Mouse (Mus musculus): ENCODE data around the gene Ano8. TPM values are rescaled to one million over a fixed set of nuclear protein-coding genes. Genes with fewer than 3 reads are reported as not detected.

Gene Ano8
- total RNA-seq, 2 experiments from 2014 or later = 14.4 to 16.2 TPM

GRCm38 (mm10) chr8:71474785-71475701 lies 10.7 kb downstream of the Ano8 start:
- DNase-seq = no peak
- intact Hi-C loops (cut with DNase I; ENCODE audit: low total_unique reads) = loop anchor here (5.0 kb wide), 1 partner anchor 658 kb away; no protein-coding TSS in a partner anchor

DNA sequence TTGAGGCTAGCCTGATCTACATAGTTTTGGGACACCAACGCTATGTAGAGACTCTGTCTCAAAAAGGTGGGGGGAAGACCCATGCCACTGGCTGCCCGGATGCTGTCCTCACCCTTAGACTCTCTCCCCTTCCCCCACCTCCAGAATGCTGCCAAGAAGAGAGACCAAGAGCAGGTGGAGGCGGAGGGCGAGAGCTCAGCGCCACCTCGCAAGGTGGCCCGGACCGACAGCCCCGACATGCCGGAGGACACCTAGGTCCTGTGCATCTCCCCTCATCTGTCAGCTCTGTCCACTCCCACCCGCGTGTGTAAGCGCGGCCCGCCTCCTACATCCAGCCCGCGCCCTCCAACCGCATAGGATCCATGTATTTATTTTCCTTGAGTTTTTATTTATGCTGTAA lies 11.4 kb downstream of the Ano8 start:
- DNase-seq = no peak
- intact Hi-C loops (cut with DNase I; ENCODE audit: low total_unique reads) = no loop called here

- intact Hi-C loops (cut with DNase I; ENCODE audit: low total_unique reads) = no loop called here
These were observed 13.0 kb downstream of the Ano8 start for GRCm38 (mm10) chr8:71472601-71473386.

DNA sequence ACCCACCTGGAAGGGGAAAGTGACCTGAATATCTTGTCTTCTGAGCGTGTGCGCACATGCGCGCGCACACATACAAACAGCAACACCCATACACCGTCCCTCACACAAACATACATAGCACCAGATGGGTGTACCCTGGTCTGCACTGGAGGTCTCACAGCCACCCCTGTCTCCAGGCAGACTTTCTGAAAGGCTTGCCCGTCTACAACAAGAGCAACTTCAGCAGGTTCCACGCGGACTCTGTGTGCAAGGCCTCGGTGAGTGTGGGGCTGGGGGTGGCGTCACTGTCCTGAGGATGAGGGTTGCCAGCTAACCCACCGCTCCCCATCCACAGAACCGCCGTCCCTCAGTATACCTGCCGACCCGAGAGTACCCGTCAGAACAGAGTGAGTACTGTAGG lies 13.9 kb downstream of the Ano8 start:
- DNase-seq = no peak
- intact Hi-C loops (cut with DNase I; ENCODE audit: low total_unique reads) = no loop called here

More at GRCm38 (mm10) chr8:71472601-71473386, 13.0 kb downstream of the Ano8 start:
- no peak for DNase-seq

GRCm38 (mm10) chr8:71470913-71471255 lies 14.9 kb downstream of the Ano8 start:
- intact Hi-C loops (cut with DNase I; ENCODE audit: low total_unique reads) = no loop called here
- no peak for DNase-seq

DNA sequence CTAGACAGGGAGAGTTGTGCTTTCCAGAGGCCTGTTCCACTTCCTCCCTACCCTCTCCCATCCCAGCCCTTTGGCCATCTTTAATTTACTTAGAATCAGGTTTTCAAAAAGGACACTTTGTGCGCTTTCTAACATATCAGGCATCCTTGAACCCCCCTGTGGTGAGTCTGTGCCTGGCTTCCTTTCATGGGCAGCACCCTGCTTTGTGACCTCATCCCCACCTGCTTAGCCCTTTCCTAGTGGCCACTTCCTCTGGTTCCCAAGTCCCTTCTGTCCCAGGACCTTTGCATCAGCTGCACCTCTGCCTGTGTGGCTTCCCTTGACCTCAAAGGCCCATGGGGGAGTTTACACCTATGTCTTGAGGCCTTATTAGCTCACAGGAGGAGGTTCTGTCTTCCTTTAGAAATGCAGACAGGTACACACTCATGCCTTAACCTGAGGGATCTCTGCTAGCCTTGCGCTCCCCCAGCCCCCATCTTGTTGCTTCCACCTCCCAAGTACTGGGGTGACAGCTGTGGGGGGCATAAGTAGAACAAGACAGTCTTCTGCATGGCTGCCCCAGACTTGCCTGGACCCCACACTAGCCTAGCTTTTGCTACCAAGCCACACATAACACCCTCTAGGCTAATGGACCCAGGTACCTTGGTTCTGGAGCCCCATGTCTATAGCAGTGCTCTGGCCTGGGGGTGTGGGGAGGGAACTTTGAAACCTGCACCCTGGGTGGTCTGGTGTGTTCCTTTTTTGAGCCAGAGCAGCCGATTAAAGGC lies 15.4 kb downstream of the Ano8 start:
- no peak for DNase-seq
- intact Hi-C loops (cut with DNase I; ENCODE audit: low total_unique reads) = no loop called here

DNA sequence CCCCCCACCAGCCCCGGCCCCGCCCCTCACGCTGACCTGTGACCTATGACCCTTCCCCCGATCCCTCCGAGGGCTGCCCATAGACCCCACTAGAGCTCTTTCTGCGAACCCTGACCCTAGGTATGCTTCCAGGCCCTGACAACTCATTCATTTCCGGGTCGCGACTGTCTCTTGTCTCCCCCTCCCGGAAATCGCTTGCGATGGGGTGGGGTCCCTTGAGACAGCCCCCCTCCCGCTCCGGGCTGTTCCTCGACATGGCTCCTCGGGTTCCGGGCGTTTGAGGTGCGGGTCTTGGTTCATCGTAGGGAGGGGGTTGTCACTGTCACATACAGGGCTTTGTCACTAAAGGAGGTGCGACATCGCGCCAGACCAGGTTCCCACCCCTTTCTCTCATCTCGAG lies 16.4 kb downstream of the Ano8 start:
- intact Hi-C loops (cut with DNase I; ENCODE audit: low total_unique reads) = loop anchor here (10.0 kb wide), 1 partner anchor 95 kb away; the partner anchor contains the start of gene Ocel1

GRCm38 (mm10) chr8:71468916-71469315 lies 16.8 kb downstream of the Ano8 start, which contains the start of gene Dda1:
Gene Dda1 (plus strand): TSS chr8:71469199.
- intact Hi-C loops (cut with DNase I; ENCODE audit: low total_unique reads) = loop anchor here (10.0 kb wide), 1 partner anchor 94 kb away; the partner anchor contains the start of gene Ocel1
- peak; percentile 98 for DNase-seq

More for the DNA sequence above, 16.4 kb downstream of the Ano8 start:
- DNase-seq = peak; percentile 58

DNA sequence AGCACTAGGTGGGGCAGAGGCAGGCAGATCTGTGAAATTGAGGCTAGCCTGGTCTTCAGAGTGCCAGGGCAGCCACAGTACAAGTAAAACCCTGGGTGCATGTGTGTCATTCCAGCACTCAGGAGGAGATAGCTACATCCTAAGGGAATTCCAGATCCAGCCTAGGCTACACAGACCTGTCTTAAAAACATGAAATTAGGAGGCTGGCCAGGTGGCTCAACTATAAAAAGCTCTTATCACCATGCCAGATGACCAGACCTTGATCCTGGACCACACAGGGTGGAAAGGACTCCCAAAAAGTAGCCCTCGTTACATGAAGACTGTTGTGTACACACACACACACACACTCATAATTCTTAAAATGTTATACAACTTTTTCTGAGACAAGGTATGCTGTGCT lies 17.8 kb downstream of the Ano8 start:
- intact Hi-C loops (cut with DNase I; ENCODE audit: low total_unique reads) = loop anchor here (10.0 kb wide), 1 partner anchor 93 kb away; the partner anchor contains the start of gene Ocel1

DNA sequence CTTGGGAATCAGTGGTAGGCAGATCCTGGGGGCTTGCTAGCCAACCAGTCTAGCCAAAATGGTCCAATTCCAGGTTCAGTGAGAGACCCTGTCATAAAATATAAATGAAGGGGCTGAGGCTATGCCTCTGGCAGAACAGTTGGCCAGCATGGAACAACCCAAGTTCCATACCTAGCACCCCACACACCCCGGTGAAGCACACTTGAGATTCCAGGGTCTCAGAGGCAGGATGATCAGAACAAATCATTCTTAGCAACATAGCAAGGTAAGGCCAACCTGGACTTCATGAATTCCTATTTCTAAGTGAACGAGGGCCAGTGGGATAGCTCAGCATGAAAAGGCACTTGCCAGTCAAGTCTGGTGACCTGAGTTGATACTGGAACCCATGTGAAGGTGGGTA lies 18.6 kb downstream of the Ano8 start:
- DNase-seq = no peak
- intact Hi-C loops (cut with DNase I; ENCODE audit: low total_unique reads) = loop anchor here (10.0 kb wide), 1 partner anchor 92 kb away; the partner anchor contains the start of gene Ocel1

More for the DNA sequence above, 17.8 kb downstream of the Ano8 start:
- no peak for DNase-seq

GRCm38 (mm10) chr8:71466198-71466597 lies 19.6 kb downstream of the Ano8 start:
- no peak for DNase-seq
- intact Hi-C loops (cut with DNase I; ENCODE audit: low total_unique reads) = loop anchor here (10.0 kb wide), 1 partner anchor 91 kb away; the partner anchor contains the start of gene Ocel1

- intact Hi-C loops (cut with DNase I; ENCODE audit: low total_unique reads) = loop anchor here (10.0 kb wide), 1 partner anchor 91 kb away; the partner anchor contains the start of gene Ocel1
- DNase-seq = no peak
These were observed 20.0 kb downstream of the Ano8 start for GRCm38 (mm10) chr8:71465733-71466132.

- DNase-seq = peak; percentile 96
- intact Hi-C loops (cut with DNase I; ENCODE audit: low total_unique reads) = loop anchor here (10.0 kb wide), 1 partner anchor 90 kb away; the partner anchor contains the start of gene Ocel1
These were observed 21.0 kb downstream of the Ano8 start, which contains the start of gene Mrpl34 for GRCm38 (mm10) chr8:71464513-71465500. Gene Mrpl34 (plus strand): TSS chr8:71464959.

- intact Hi-C loops (cut with DNase I; ENCODE audit: low total_unique reads) = loop anchor here (10.0 kb wide), 1 partner anchor 89 kb away; the partner anchor contains the start of gene Ocel1
- peak; percentile 96 for DNase-seq
These were observed 22.4 kb downstream of the Ano8 start, which contains the start of gene Abhd8 for GRCm38 (mm10) chr8:71463188-71464033. Gene Abhd8 (minus strand): TSS chr8:71463655.

DNA sequence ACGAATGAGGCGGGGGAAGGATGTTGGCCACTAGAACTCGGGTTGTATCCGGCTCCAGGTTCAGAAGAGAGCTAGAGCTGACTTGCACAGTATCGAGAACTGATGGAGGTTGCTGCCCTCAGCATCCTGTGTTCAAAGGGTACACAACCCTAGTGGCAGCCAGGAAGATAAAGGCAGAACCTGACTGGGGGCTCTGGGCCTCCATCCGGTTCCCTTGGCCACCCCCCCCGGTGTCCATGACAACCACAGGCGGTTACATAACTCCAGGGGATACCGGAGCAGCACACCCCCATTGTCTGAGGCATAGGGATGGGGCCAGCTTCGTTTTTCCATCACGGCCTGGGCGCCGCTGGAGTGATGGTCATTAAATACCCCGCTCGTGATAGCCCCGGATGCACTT lies 23.0 kb downstream of the Ano8 start:
- intact Hi-C loops (cut with DNase I; ENCODE audit: low total_unique reads) = loop anchor here (10.0 kb wide), 1 partner anchor 88 kb away; the partner anchor contains the start of gene Ocel1
- no peak for DNase-seq

GRCm38 (mm10) chr8:71462191-71462590 lies 23.6 kb downstream of the Ano8 start:
- DNase-seq = no peak
- intact Hi-C loops (cut with DNase I; ENCODE audit: low total_unique reads) = loop anchor here (10.0 kb wide), 1 partner anchor 87 kb away; the partner anchor contains the start of gene Ocel1
